Comparison of ENCODE assay signal across 8 mouse cellular contexts in the genomic region with DNA sequence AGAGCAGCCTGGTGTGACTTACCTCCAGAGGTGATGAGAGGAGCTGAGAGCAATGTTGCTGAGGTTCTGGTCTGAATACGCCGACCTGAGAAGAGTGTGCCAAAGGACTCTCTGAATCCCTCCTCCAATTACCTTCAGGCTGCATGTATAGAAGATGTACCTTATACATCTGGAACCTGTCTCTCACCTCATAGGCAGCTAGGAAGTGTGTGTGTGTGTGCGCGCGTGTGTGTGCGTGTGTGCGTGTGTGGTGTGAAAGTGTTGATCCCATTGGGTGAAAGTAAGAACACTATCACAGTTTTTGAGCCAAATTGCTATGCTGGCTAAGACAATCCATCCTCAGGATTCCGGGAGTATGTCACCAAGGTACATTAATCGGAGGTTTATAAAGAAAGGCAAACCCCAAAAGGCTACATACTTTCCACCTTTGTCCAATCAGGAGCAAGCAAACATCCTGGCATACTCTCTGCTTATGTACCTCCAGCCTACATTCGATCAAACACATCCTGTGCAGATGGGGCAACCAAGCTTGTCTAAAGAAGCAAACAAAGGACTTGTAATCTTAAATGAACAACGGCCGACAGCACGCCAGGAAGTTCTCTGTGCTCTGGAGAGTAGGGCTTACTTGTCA. TPM values are rescaled to one million over a fixed set of nuclear protein-coding genes. Genes with fewer than 3 reads are reported as not detected.
DNase-seq lines count a peak whose midpoint lies in the region; ATAC-seq and TF ChIP-seq lines count a peak whose summit lies in the region.
"Had no signal": no experiment of that assay in that cellular context is flagged by ENCODE, and none has a peak within 500 bp of the region (broad histone marks: within the 10 kb centered on the region; RNA-seq: fewer than 3 reads in every experiment).

Gene Pecam1 (minus strand): TSS at position 508 of the 631 bp plus-strand sequence.

- no peaks in the 10 kb centered on the region for H3K79me2 ChIP-seq in C2C12 (ENCODE audit: control insufficient read depth, insufficient read depth)

- no peak for TF ChIP-seq CTCF in C2C12 (IDR thresholded peaks at IDR 0.05; ENCODE audit: control insufficient read depth, insufficient read depth, insufficient read length)
- no peak for TF ChIP-seq CTCF in gastrocnemius, adult 2 months (IDR thresholded peaks at IDR 0.05)

- no peaks in the 10 kb centered on the region for H3K36me3 ChIP-seq in C2C12 (ENCODE audit: control insufficient read depth, insufficient read depth)
- H3K36me3 ChIP-seq in hindbrain, embryonic 15.5 days = no peaks in the 10 kb centered on the region
- H3K36me3 ChIP-seq in liver, embryonic 16.5 days (ENCODE audit: control insufficient read depth, insufficient read depth) = no peaks in the 10 kb centered on the region; the same call in 1 of the 2 replicates
- no peaks in the 10 kb centered on the region for H3K36me3 ChIP-seq in stomach, embryonic 14.5 days (ENCODE audit: control insufficient read depth, insufficient read depth, low read length)

- no peaks in the 10 kb centered on the region for H3K4me1 ChIP-seq in hindbrain, embryonic 15.5 days (replicated peaks)
- H3K4me1 ChIP-seq in liver, embryonic 16.5 days (ENCODE audit: control insufficient read depth, low read depth, low read length) = no peaks in the 10 kb centered on the region; the same call in 1 of the 2 replicates
- H3K4me1 ChIP-seq in stomach, embryonic 14.5 days (ENCODE audit: control insufficient read depth, insufficient read depth, low read length) = peaks cover 4% of the 10 kb centered on the region; the same call in 1 of the 2 replicates

- H3K4me2 ChIP-seq in hindbrain, embryonic 15.5 days = no peak within 1 kb of the TSS
- H3K4me2 ChIP-seq in liver, embryonic 16.5 days (ENCODE audit: low read depth, low read length) = peak within 1 kb of the TSS; percentile 27; the same call in 1 of the 2 replicates
- H3K4me2 ChIP-seq in stomach, embryonic 14.5 days (replicated peaks; ENCODE audit: low read depth, low read length) = no peak within 1 kb of the TSS

- 0 out of 2 replicates have a peak within 1 kb of the TSS, but pooled peaks have one; percentile 5 for H3K27ac ChIP-seq in gastrocnemius, adult 2 months
- H3K27ac ChIP-seq in hindbrain, embryonic 15.5 days (replicated peaks) = no peak within 1 kb of the TSS
- H3K27ac ChIP-seq in liver, embryonic 16.5 days (ENCODE audit: low read length) = peak within 1 kb of the TSS; percentile 39
- H3K27ac ChIP-seq in stomach, embryonic 14.5 days (ENCODE audit: low read length) = no peak within 1 kb of the TSS

- intact Hi-C loops in gastrocnemius, adult 2 months (cut with DNase I) = no loop called here

- H3K9me3 ChIP-seq in hindbrain, embryonic 15.5 days = no peaks in the 10 kb centered on the region
- H3K9me3 ChIP-seq in liver, embryonic 16.5 days (replicated peaks; ENCODE audit: control insufficient read depth, low read length) = no peaks in the 10 kb centered on the region
- H3K9me3 ChIP-seq in stomach, embryonic 14.5 days (ENCODE audit: control insufficient read depth, low read depth, low read length) = no peaks in the 10 kb centered on the region

- H3K79me3 ChIP-seq in C2C12 (ENCODE audit: low read depth) = no peaks in the 10 kb centered on the region

- no peaks in the 10 kb centered on the region for H3K27me3 ChIP-seq in C2C12 (ENCODE audit: control insufficient read depth, insufficient read depth, insufficient read length)
- no peaks in the 10 kb centered on the region for H3K27me3 ChIP-seq in hindbrain, embryonic 15.5 days
- H3K27me3 ChIP-seq in liver, embryonic 16.5 days (ENCODE audit: control insufficient read depth, insufficient read depth, low read depth, low read length) = peaks cover 2% of the 10 kb centered on the region; the same call in 1 of the 2 replicates
- H3K27me3 ChIP-seq in stomach, embryonic 14.5 days (ENCODE audit: control insufficient read depth, insufficient read depth, low read length) = no peaks in the 10 kb centered on the region

- no peak within 1 kb of the TSS for H3K9ac ChIP-seq in hindbrain, embryonic 15.5 days
- H3K9ac ChIP-seq in liver, embryonic 16.5 days (ENCODE audit: low read depth, low read length) = no peak within 1 kb of the TSS
- no peak within 1 kb of the TSS for H3K9ac ChIP-seq in stomach, embryonic 14.5 days (replicated peaks; ENCODE audit: low read depth, low read length)

- 84% methylated on average over 13 of the region's 13 CpGs for WGBS in hindbrain, embryonic 15.5 days
- 42% methylated on average over 13 of the region's 13 CpGs for WGBS in liver, embryonic 16.5 days (ENCODE audit: insufficient replicate concordance)
- WGBS in stomach, embryonic 14.5 days = 65% methylated on average over 13 of the region's 13 CpGs

- DNase-seq in R1 (ENCODE audit: low read depth, low spot score) = peak; percentile 16
- DNase-seq in gastrocnemius, adult 2 months = no peak
- no peak for DNase-seq in cerebellum, adult 18-20 months

- peak within 1 kb of the TSS; percentile 7 for H3K4me3 ChIP-seq in C2C12 (ENCODE audit: insufficient read depth, poor library complexity, severe bottlenecking)
- peak within 1 kb of the TSS; percentile 30 for H3K4me3 ChIP-seq in gastrocnemius, adult 2 months
- H3K4me3 ChIP-seq in hindbrain, embryonic 15.5 days = no peak within 1 kb of the TSS
- H3K4me3 ChIP-seq in liver, embryonic 16.5 days (ENCODE audit: low read depth, low read length) = peak within 1 kb of the TSS; percentile 21
- H3K4me3 ChIP-seq in stomach, embryonic 14.5 days (ENCODE audit: low read depth, low read length) = no peak within 1 kb of the TSS
- H3K4me3 ChIP-seq: erythroblast, embryonic 14.5 days had no signal

- ATAC-seq in hindbrain, embryonic 15.5 days (ENCODE audit: low FRiP score, low read depth) = no peak
- ATAC-seq in liver, embryonic 16.5 days (ENCODE audit: low read depth) = no peak
- ATAC-seq in stomach, embryonic 14.5 days (ENCODE audit: insufficient number of reproducible peaks, insufficient read depth, low FRiP score, low read depth) = no peak

- peak within 1 kb of the TSS; percentile 31 for H3ac ChIP-seq in C2C12 (ENCODE audit: control insufficient read depth, insufficient read length, low read depth)

TF ChIP-seq in C2C12, 6 proteins besides CTCF, POLR2A, EP300 and RAD21:
- TF ChIP-seq USF1 (IDR thresholded peaks at IDR 0.05; ENCODE audit: low read depth) = no peak
- no peak for TF ChIP-seq CEBPB (IDR thresholded peaks at IDR 0.05; ENCODE audit: low read depth)
- no peak for TF ChIP-seq MAX (IDR thresholded peaks at IDR 0.05)
- no peak for TF ChIP-seq MYOD1 (IDR thresholded peaks at IDR 0.05; ENCODE audit: control insufficient read depth, insufficient read length, low read depth)
- TF ChIP-seq FOSL1 (IDR thresholded peaks at IDR 0.05; ENCODE audit: insufficient read depth, low read length, poor library complexity, severe bottlenecking) = no peak
- TF ChIP-seq MYOG (IDR thresholded peaks at IDR 0.05; ENCODE audit: control insufficient read depth, extremely low read depth, insufficient read length) = no peak

RNA-seq across cellular contexts. Expression of gene Pecam1, which starts in this region (rescaled TPM):
- polyA plus RNA-seq in C2C12 (2012; fragmentation: generic; extraction: Trizol) = 0.15 TPM
- 10 to 100 TPM; 37.1 to 43.8 TPM for total RNA-seq in gastrocnemius, adult 2 months (2021)
- polyA plus RNA-seq in hindbrain, embryonic 15.5 days (2015; fragmentation: Nextera tagmentation; extraction: Ambion mirVana) = 16.3 and 17.6 TPM in 2 replicates
- 8.4 and 9.5 TPM in 2 replicates for polyA plus RNA-seq in liver, embryonic 16.5 days (2015; fragmentation: Nextera tagmentation; extraction: Ambion mirVana)
- polyA plus RNA-seq in stomach, embryonic 14.5 days (2014; fragmentation: Nextera tagmentation; extraction: Ambion mirVana) = 41.9 and 45.2 TPM in 2 replicates
- polyA plus RNA-seq: erythroblast, embryonic 14.5 days had no signal

Comparison
In these comparisons a context has a peak if more than half of its experiments do, and no peak if none do; other contexts are left out.
1. H3K4me3 ChIP-seq: peak in C2C12 (single experiment), gastrocnemius, adult 2 months (single experiment) and liver, embryonic 16.5 days (single experiment); none in hindbrain, embryonic 15.5 days (single experiment) and stomach, embryonic 14.5 days (single experiment).
2. H3K27ac ChIP-seq: peak in gastrocnemius, adult 2 months (single experiment) and liver, embryonic 16.5 days (single experiment); none in hindbrain, embryonic 15.5 days (single experiment) and stomach, embryonic 14.5 days (single experiment).